Mouse (Mus musculus) stomach, postnatal 0 days (tissue): ENCODE measurements around the gene Jazf1. TPM values are rescaled to one million over a fixed set of nuclear protein-coding genes. Genes with fewer than 3 reads are reported as not detected.
A peak's percentile ranks its signal among the peaks of the same experiment; 100 is the strongest.

Experiments
- ATAC-seq: fragments of 200-750 bp; cut with Nextera tagmentation; 2 replicates; pipeline ENCODE4 v1.8.0; 2017; ENCODE audit not compliant: low FRiP score, low TSS enrichment
- DNase-seq: peaks from one replicate; pipeline ENCODE4 v3.0.0-alpha.2; 2016; ENCODE audit warnings: low spot score
- H3K27ac ChIP-seq: fragments of 300-500 bp; sonication (generic); replicated peaks from 2 replicates; pipeline ENCODE4 v1.5.1; 2014; ENCODE audit warnings: mild to moderate bottlenecking, control low read depth
- H3K27me3 ChIP-seq: fragments of 300-500 bp; sonication (generic); 2 replicates; pipeline ENCODE4 v1.6.1; 2014; ENCODE audit warnings: low read length; ENCODE audit not compliant: control insufficient read depth, insufficient read depth
- H3K36me3 ChIP-seq: fragments of 300-500 bp; sonication (generic); 2 replicates; pipeline ENCODE4 v1.6.1; 2014; ENCODE audit warnings: low read length, mixed read lengths; ENCODE audit not compliant: control insufficient read depth, insufficient read depth
- H3K4me1 ChIP-seq: fragments of 300-500 bp; sonication (generic); replicated peaks from 2 replicates; pipeline ENCODE4 v1.6.1; 2014; ENCODE audit warnings: antibody characterized with exemption; ENCODE audit not compliant: control insufficient read depth, insufficient read depth
- H3K4me2 ChIP-seq: fragments of 300-500 bp; sonication (generic); replicated peaks from 2 replicates; pipeline ENCODE4 v1.6.1; 2014; ENCODE audit warnings: low read depth, mild to moderate bottlenecking, control low read depth, moderate library complexity
- H3K4me3 ChIP-seq: fragments of 300-500 bp; sonication (generic); 2 replicates; pipeline ENCODE4 v1.5.1; 2014; ENCODE audit warnings: low read depth, low read length, control low read depth
- H3K9ac ChIP-seq: fragments of 300-500 bp; sonication (generic); 2 replicates; pipeline ENCODE4 v1.6.1; 2014; ENCODE audit warnings: mild to moderate bottlenecking, low read length, control low read depth, mixed read lengths
- H3K9me3 ChIP-seq: fragments of 300-500 bp; sonication (generic); 2 replicates; pipeline ENCODE4 v1.6.1; 2016; ENCODE audit warnings: low read length; ENCODE audit not compliant: control insufficient read depth
- CTCF ChIP-seq: IDR thresholded peaks from 2 replicates; pipeline ENCODE4 v1.5.1; 2016; ENCODE audit warnings: antibody characterized with exemption, low read depth, mild to moderate bottlenecking, moderate library complexity
- EP300 ChIP-seq: optimal IDR thresholded peaks from 2 replicates; pipeline ENCODE3; 2016; ENCODE audit warnings: antibody characterized with exemption
- WGBS: fragments of 180-500 bp; shearing (Covaris S2); extraction: QIAGEN DNeasy Blood & Tissue Kit; methylation state at CpG from one replicate; pipeline ENCODE4 v1.1.7; 2014; 5-methylcytosine and 5-hydroxymethylcytosine counted together
- polyA plus RNA-seq: library from polyadenylated mRNA; unstranded; fragments of >200 nt; fragmentation: Nextera tagmentation; extraction: Ambion mirVana; gene quantifications from 2 replicates; pipeline ENCODE4 v1.2.1, GENCODE M21; 2015

The Jazf1 gene
- polyA plus RNA-seq, 1 experiment from 2014 or later: 5.1 TPM

GRCm38 (mm10) chr6:53017357-53018205 lies 50.9 kb downstream of the Jazf1 start:
- 43% methylated on average over 4 of the region's 4 CpGs for WGBS

GRCm38 (mm10) chr6:53014460-53015455 lies 53.7 kb downstream of the Jazf1 start:
- 84% methylated on average over 9 of the region's 9 CpGs for WGBS
- H3K4me1 ChIP-seq: no peaks in the 10 kb centered on the region
- no peak overlapping the region for H3K27ac ChIP-seq
- no peaks in the 10 kb centered on the region for H3K9me3 ChIP-seq
- H3K36me3 ChIP-seq: no peaks in the 10 kb centered on the region
- DNase-seq (no peak), ATAC-seq (no peak)
- no peak overlapping the region for H3K9ac ChIP-seq
- TF ChIP-seq EP300 (no peak), CTCF (no peak)
- no peak overlapping the region for H3K4me2 ChIP-seq
- H3K4me3 ChIP-seq: no peak overlapping the region
- no peaks in the 10 kb centered on the region for H3K27me3 ChIP-seq

More at GRCm38 (mm10) chr6:53017357-53018205, 50.9 kb downstream of the Jazf1 start:
- H3K27ac ChIP-seq: no peak overlapping the region
- H3K27me3 ChIP-seq: no peaks in the 10 kb centered on the region
- TF ChIP-seq EP300 (no peak), CTCF (no peak)
- no peaks in the 10 kb centered on the region for H3K9me3 ChIP-seq
- H3K36me3 ChIP-seq: no peaks in the 10 kb centered on the region
- no peaks in the 10 kb centered on the region for H3K4me1 ChIP-seq
- H3K9ac ChIP-seq: no peak overlapping the region
- DNase-seq (no peak), ATAC-seq (no peak)
- no peak overlapping the region for H3K4me2 ChIP-seq
- H3K4me3 ChIP-seq: no peak overlapping the region

- DNase-seq (no peak), ATAC-seq (no peak)
- Histone ChIP-seq H3K4me3 (no peak overlapping the region), H3K9me3 (no peaks in the 10 kb centered on the region), H3K27me3 (no peaks in the 10 kb centered on the region), H3K27ac (no peak overlapping the region), H3K4me2 (no peak overlapping the region), H3K9ac (no peak overlapping the region), H3K36me3 (no peaks in the 10 kb centered on the region), H3K4me1 (no peaks in the 10 kb centered on the region)
- TF ChIP-seq EP300 (no peak), CTCF (no peak)
- 98% methylated on average over 2 of the region's 2 CpGs for whole genome bisulfite sequencing
These were observed 58.1 kb downstream of the Jazf1 start for GRCm38 (mm10) chr6:53010286-53010685.

GRCm38 (mm10) chr6:53006032-53006431 lies 62.4 kb downstream of the Jazf1 start:
- Histone ChIP-seq H3K4me2 (no peak overlapping the region), H3K36me3 (no peaks in the 10 kb centered on the region), H3K9ac (no peak overlapping the region), H3K4me1 (no peaks in the 10 kb centered on the region), H3K27ac (peak overlapping the region; percentile 85), H3K9me3 (no peaks in the 10 kb centered on the region), H3K27me3 (no peaks in the 10 kb centered on the region), H3K4me3 (no peak overlapping the region)
- TF ChIP-seq CTCF (no peak), EP300 (peak; percentile 12)
- peak; percentile 76 for ATAC-seq
- WGBS: 58% methylated on average over 3 of the region's 3 CpGs
- peak; percentile 86 for DNase-seq

GRCm38 (mm10) chr6:53005544-53005943 lies 62.9 kb downstream of the Jazf1 start:
- DNase-seq (no peak), ATAC-seq (peak; percentile 87)
- Histone ChIP-seq H3K27me3 (no peaks in the 10 kb centered on the region), H3K4me1 (no peaks in the 10 kb centered on the region), H3K9ac (no peak overlapping the region), H3K4me2 (no peak overlapping the region), H3K36me3 (no peaks in the 10 kb centered on the region), H3K27ac (peak overlapping the region; percentile 85), H3K4me3 (no peak overlapping the region), H3K9me3 (no peaks in the 10 kb centered on the region)
- TF ChIP-seq EP300 (peak; percentile 70), CTCF (no peak)
- WGBS: 55% methylated on average over 2 of the region's 2 CpGs
